Mouse (Mus musculus) heart, embryonic 15.5 days (tissue): Measurements from ENCODE around the gene Pitpnc1. TPM values are rescaled to one million over a fixed set of nuclear protein-coding genes. Genes with fewer than 3 reads are reported as not detected.

Source experiments
- ATAC-seq: fragments of 200-750 bp; cut with Nextera tagmentation; replicated peaks from 2 replicates; pipeline ENCODE4 v1.8.0; 2017; ENCODE audit warnings: low read depth, moderate TSS enrichment; ENCODE audit not compliant: insufficient number of reproducible peaks, insufficient read depth, low FRiP score
- H3K27ac ChIP-seq: fragments of 300-500 bp; sonication (generic); 2 replicates; pipeline ENCODE4 v1.5.1; 2015; ENCODE audit warnings: mild to moderate bottlenecking, inconsistent platforms
- H3K27me3 ChIP-seq: fragments of 300-500 bp; sonication (generic); 2 replicates; pipeline ENCODE4 v1.6.1; 2015; ENCODE audit warnings: inconsistent platforms
- H3K36me3 ChIP-seq: fragments of 300-500 bp; sonication (generic); 2 replicates; pipeline ENCODE4 v1.6.1; 2015; ENCODE audit warnings: mild to moderate bottlenecking, inconsistent platforms
- H3K4me1 ChIP-seq: fragments of 300-500 bp; sonication (generic); replicated peaks from 2 replicates; pipeline ENCODE4 v1.6.1; 2015; ENCODE audit warnings: inconsistent platforms
- H3K4me2 ChIP-seq: fragments of 300-500 bp; sonication (generic); 2 replicates; pipeline ENCODE4 v1.6.1; 2015; ENCODE audit warnings: inconsistent platforms, mild to moderate bottlenecking, moderate library complexity
- H3K4me3 ChIP-seq: fragments of 300-500 bp; sonication (generic); 2 replicates; pipeline ENCODE4 v1.5.1; 2015; ENCODE audit warnings: mild to moderate bottlenecking, inconsistent platforms
- H3K9ac ChIP-seq: fragments of 300-500 bp; sonication (generic); 2 replicates; pipeline ENCODE4 v1.6.1; 2015; ENCODE audit warnings: mild to moderate bottlenecking, inconsistent platforms
- H3K9me3 ChIP-seq: fragments of 300-500 bp; sonication (generic); replicated peaks from 2 replicates; pipeline ENCODE4 v1.6.1; 2016; ENCODE audit warnings: inconsistent platforms
- WGBS: fragments of 180-500 bp; shearing (Covaris S2); methylation state at CpG from one replicate; pipeline ENCODE4 v1.1.7; 2015; ENCODE audit warnings: mixed read lengths; 5-methylcytosine and 5-hydroxymethylcytosine counted together
- polyA plus RNA-seq: library from polyadenylated mRNA; unstranded; fragments of >200 nt; fragmentation: Nextera tagmentation; extraction: Ambion mirVana; gene quantifications from 2 replicates; pipeline ENCODE4 v1.2.1, GENCODE M21; 2015

The Pitpnc1 gene
- polyA plus RNA-seq, 1 experiment from 2014 or later = 18.0 TPM

DNA sequence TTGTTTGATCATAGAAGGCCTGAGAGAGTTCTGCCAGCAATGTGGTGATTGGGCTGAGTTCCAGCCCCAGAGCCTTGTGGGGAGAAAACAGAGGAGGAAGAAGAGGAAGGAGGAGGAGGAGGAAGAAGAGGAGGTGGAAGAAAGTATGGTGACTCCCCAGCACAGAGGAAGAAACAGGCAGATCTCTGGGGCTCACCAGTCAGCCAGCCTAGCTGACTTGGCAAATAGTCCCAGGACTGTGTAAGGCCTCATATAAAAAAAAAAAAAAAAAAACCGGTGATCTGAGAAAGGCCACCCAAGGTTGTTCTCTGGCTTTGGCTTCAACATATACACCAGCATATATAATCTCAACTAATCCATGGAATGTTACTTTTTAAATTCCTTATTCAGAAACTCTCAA, 4.5 kb downstream of the Pitpnc1 start:
- ATAC-seq = no peak
- 25% methylated on average over 1 of the region's 1 CpGs for WGBS
- Histone ChIP-seq H3K9me3 (no peaks in the 10 kb centered on the region), H3K9ac (no peak overlapping the region), H3K27ac (no peak overlapping the region), H3K27me3 (no peaks in the 10 kb centered on the region), H3K4me3 (no peak overlapping the region), H3K4me1 (peaks cover 11% of the 10 kb centered on the region), H3K36me3 (no peaks in the 10 kb centered on the region), H3K4me2 (no peak overlapping the region)

DNA sequence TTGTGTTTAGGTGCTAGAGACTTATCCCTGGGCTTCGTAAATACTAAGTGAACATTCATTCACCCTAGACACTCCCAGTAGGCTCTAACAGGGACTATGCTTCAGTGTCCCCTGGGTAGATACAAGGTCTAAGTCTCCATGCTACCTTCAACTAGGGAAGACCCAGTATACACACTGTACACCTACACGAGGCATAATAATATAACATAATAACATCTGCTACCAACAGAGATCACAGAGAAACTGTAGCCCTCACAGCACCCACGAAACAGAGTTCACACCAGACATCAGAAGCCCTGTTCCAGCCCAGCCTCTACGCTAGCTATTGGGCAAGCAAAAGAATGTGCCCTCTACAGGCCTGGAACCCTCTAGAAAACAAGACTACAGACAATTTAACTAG, 5.5 kb downstream of the Pitpnc1 start:
- Histone ChIP-seq H3K27ac (no peak overlapping the region), H3K9ac (no peak overlapping the region), H3K4me2 (no peak overlapping the region), H3K4me3 (no peak overlapping the region), H3K36me3 (no peaks in the 10 kb centered on the region), H3K9me3 (no peaks in the 10 kb centered on the region), H3K4me1 (peaks cover 8% of the 10 kb centered on the region), H3K27me3 (no peaks in the 10 kb centered on the region)
- 88% methylated on average over 4 of the region's 4 CpGs for WGBS
- ATAC-seq = no peak

DNA sequence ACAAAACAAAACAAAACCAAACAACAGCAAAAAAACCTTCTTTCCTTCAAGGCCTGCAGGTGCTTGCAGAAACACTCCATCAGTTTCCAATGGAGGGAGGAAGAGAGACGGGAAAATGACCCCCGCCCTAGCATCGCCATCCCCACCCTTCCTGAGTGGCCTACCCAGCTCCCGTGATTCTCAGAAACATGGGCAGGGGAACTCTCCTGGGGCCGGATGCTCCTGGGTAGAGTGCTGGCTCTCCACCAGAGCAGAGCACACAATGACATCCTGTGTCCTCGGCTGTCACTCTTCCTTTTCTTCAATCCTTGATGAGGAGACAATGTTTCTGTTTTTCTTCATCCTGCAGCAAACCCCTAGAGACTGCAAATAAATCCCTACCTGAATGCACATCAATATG, 6.4 kb downstream of the Pitpnc1 start:
- no peaks in the 10 kb centered on the region for H3K36me3 ChIP-seq
- no peak for ATAC-seq

DNA sequence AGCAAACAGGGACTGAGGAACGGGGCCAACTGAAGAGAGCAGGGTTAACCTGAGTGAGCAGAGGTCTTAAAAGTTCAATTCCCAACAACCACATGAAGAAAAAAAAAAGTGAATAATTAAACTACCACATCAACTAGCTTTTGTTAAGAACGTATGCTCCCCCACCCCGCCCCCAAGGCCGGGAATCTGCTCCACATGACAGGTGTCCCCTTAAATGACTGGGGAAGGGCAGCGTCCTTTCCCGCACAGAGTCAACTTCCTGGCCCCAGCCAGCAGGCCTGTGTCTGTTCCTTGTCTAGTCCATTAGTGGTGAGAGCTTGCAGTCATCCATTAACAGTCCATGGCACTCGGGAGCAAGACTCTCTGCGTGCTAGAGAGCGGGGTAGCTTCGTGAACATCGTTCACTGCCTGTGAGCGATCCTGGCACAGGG, 7.2 kb downstream of the Pitpnc1 start:
- Histone ChIP-seq H3K9ac (no peak overlapping the region), H3K27ac (no peak overlapping the region), H3K36me3 (no peaks in the 10 kb centered on the region), H3K9me3 (no peaks in the 10 kb centered on the region), H3K4me2 (no peak overlapping the region), H3K4me3 (no peak overlapping the region), H3K4me1 (peaks cover 4% of the 10 kb centered on the region), H3K27me3 (no peaks in the 10 kb centered on the region)
- ATAC-seq = no peak
- 66% methylated on average over 12 of the region's 12 CpGs for WGBS

More for the DNA sequence above, 6.4 kb downstream of the Pitpnc1 start:
- no peak overlapping the region for H3K4me2 ChIP-seq
- no peak overlapping the region for H3K9ac ChIP-seq
- no peak overlapping the region for H3K4me3 ChIP-seq
- no peak overlapping the region for H3K27ac ChIP-seq
- no peaks in the 10 kb centered on the region for H3K27me3 ChIP-seq
- 68% methylated on average over 6 of the region's 6 CpGs for WGBS
- no peaks in the 10 kb centered on the region for H3K9me3 ChIP-seq
- peaks cover 8% of the 10 kb centered on the region for H3K4me1 ChIP-seq

DNA sequence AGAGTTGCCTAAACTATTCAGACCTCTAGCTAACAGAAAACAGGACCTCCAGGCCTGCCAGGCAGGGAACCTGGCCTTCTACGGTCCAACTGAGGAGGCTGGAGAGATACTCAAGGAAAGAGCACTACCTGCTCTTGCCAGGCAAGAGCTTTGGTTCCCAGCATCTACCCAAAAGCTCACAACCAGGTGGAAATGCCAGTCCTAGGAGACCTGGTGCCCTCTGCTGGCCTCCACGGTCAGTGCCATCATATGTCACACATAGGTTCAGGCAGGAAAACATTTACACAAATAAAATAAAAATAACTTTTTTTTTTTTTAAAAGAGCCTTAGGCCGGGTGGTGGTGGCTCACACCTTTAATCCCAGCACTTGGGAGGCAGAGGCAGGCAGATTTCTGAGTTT, 8.0 kb downstream of the Pitpnc1 start:
- Histone ChIP-seq H3K4me2 (no peak overlapping the region), H3K27ac (no peak overlapping the region), H3K36me3 (no peaks in the 10 kb centered on the region), H3K9me3 (no peaks in the 10 kb centered on the region), H3K4me3 (no peak overlapping the region), H3K4me1 (no peaks in the 10 kb centered on the region; the same call in 1 of the 2 replicates), H3K9ac (no peak overlapping the region), H3K27me3 (no peaks in the 10 kb centered on the region)
- ATAC-seq = no peak
- 85% methylated on average over 3 of the region's 3 CpGs for WGBS

DNA sequence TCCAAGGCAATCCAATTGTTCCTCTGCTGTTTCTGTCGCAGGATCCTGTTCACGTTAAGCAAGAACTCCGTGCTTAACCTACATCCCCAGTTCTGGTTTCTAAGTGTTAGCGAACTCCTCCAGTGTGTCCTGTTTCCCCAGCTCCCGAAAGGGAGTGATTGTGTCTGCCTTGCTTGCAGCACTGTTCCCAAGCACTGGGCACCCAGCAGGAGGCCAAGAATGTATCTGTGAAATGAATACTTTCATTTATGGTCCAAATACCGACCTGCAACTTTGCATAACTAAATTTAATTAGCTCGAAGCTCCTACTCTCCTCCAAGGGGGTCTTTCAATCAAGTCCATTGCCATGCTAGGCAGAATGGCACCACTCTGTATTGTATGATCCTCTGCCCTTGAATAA, 10.7 kb downstream of the Pitpnc1 start:
- ATAC-seq = no peak
- no peak overlapping the region for H3K4me2 ChIP-seq
- no peaks in the 10 kb centered on the region for H3K27me3 ChIP-seq
- H3K9me3 ChIP-seq = no peaks in the 10 kb centered on the region
- no peak overlapping the region for H3K27ac ChIP-seq
- no peak overlapping the region for H3K9ac ChIP-seq
- H3K4me3 ChIP-seq = no peak overlapping the region
- H3K4me1 ChIP-seq = peaks cover 4% of the 10 kb centered on the region
- WGBS = 85% methylated on average over 7 of the region's 7 CpGs
- no peaks in the 10 kb centered on the region for H3K36me3 ChIP-seq

DNA sequence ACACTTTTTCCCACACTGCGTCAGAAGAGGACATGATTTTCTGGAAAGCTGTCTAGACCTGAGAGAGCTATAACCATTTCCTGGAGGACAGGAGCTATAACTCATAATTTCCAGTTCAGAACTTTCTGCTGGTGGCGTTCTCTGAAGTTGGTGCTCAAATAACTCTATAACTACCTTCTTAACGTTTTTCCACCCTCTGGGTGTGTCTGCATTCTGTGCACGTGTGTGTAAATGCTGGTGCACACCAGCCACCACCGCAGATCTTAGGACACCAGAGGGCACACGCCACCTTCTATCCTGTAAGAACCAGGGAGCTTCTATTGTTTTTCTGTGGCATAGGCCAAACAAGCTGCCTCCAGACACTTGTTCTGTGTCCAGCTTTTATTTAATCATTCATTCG, 11.5 kb downstream of the Pitpnc1 start:
- Histone ChIP-seq H3K4me3 (no peak overlapping the region), H3K4me2 (no peak overlapping the region), H3K9me3 (no peaks in the 10 kb centered on the region), H3K4me1 (peaks cover 7% of the 10 kb centered on the region), H3K27ac (no peak overlapping the region), H3K27me3 (no peaks in the 10 kb centered on the region), H3K36me3 (no peaks in the 10 kb centered on the region), H3K9ac (no peak overlapping the region)
- 71% methylated on average over 7 of the region's 7 CpGs for WGBS
- ATAC-seq = no peak

DNA sequence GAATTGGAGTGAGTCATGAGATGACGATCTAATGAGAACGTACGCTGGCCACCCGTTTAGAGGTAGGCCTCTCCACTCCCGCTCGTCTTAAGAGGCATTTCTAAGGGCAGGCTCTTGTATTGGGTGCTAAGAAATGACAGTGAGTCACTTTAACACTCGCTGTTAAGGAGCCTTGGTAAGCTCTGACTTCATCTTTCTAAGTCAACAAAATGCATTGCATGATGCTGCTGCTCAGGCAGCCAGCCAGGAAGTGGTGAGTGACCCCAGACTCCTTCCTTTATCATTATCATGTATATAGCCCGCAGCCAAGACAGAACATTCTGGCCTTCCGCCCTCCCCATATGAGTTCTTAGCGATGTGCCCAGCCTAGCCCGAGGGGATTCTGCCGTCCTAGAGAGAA, 12.2 kb downstream of the Pitpnc1 start:
- H3K9ac ChIP-seq = no peak overlapping the region
- H3K27ac ChIP-seq = no peak overlapping the region
- peaks cover 7% of the 10 kb centered on the region for H3K4me1 ChIP-seq
- no peaks in the 10 kb centered on the region for H3K36me3 ChIP-seq
- ATAC-seq = no peak
- H3K9me3 ChIP-seq = no peaks in the 10 kb centered on the region
- WGBS = 63% methylated on average over 12 of the region's 12 CpGs
- no peak overlapping the region for H3K4me3 ChIP-seq
- H3K4me2 ChIP-seq = no peak overlapping the region
- H3K27me3 ChIP-seq = no peaks in the 10 kb centered on the region

DNA sequence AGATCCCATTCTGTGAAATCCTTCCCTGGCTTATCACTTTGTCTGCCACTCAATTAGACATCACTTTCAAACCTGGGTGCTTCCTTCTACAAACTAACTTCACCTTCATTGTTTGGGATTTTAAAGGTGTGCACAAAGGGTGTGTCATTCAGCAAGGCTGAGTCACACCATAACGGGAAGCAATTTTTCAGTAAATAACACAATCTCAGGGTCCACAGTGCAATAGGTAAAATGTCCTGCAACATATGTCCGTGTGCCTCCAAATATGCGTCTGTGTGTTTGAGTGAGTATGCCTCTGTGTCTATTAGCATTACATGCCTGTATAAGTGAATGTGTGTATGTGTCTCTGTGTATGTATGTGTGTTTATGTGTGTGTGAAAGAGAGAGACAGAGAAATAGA, 13.2 kb downstream of the Pitpnc1 start:
- H3K9me3 ChIP-seq = no peaks in the 10 kb centered on the region
- peaks cover 7% of the 10 kb centered on the region for H3K4me1 ChIP-seq
- H3K4me2 ChIP-seq = no peak overlapping the region
- no peak overlapping the region for H3K4me3 ChIP-seq
- no peaks in the 10 kb centered on the region for H3K36me3 ChIP-seq
- no peak for ATAC-seq
- no peak overlapping the region for H3K27ac ChIP-seq
- 90% methylated on average over 3 of the region's 3 CpGs for WGBS
- H3K27me3 ChIP-seq = no peaks in the 10 kb centered on the region
- no peak overlapping the region for H3K9ac ChIP-seq

DNA sequence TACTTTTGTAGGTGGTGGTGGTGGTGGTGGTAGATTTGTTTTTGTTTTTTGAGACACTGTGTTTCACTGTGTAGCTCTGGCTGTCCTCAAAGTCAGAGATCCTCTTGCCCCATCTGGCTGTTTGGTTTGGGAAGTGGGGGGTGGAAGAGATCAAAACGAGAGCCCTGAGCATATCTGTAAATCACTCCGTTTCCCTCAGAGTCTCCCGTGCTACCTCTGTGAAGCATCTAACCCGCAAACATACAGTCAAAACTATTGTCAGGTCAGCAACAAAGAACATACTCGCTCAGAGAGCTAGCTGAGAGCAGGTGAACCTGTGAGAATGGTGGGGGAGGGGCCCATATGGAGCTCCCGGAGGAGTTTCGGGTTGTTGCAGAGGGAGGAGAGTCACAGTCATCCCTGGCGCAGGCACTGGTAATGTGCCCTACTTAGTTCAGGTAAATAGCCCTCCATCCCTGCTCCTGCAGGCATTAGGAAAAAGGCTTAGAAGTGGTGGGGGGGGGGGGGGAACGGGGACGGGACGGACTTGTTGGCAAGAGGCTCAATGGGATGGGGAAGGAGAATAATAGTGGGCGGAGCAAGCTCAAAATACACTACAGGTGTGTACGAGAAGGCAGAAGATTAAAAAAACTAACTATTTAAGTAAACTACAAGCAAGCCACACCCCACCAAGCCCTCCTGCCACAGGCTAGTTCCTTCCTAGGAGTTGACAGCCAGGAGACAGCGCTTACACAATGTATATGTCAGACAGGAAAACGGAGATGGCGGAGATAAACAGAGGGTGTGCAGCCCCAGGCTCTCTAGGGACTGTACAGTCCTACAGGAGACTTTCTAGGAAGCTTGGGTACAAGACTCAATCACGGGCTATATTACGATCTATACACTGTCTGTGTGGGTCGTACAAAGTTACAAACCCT, 15.7 kb downstream of the Pitpnc1 start:
- no peaks in the 10 kb centered on the region for H3K9me3 ChIP-seq
- no peak overlapping the region for H3K27ac ChIP-seq
- peak overlapping the region; percentile 21; the same call in 1 of the 2 replicates for H3K4me2 ChIP-seq
- H3K9ac ChIP-seq = no peak overlapping the region
- no peaks in the 10 kb centered on the region for H3K27me3 ChIP-seq
- H3K36me3 ChIP-seq = no peaks in the 10 kb centered on the region
- H3K4me1 ChIP-seq = peaks cover 25% of the 10 kb centered on the region
- no peak for ATAC-seq
- 45% methylated on average over 19 of the region's 19 CpGs for WGBS
- no peak overlapping the region for H3K4me3 ChIP-seq

DNA sequence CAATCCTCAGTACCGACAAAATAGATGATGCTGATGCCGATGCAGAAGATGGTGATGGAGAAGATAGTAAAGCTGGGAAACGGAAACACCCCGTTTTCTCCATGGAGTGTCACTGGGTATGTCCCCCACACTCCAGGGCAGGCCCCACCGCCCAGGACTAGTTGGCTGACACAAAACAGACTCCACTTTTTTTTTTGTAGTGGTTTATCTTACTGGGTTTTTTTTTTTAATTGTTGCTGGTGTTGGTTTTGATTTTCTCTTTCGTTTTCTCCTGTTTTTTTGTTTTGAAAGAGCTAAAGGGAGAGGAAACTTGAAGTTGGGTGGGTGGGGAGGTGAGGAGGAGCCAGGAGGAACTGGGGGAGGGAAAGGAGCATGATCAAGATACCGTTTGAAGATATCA, 18.4 kb downstream of the Pitpnc1 start:
- H3K9me3 ChIP-seq = no peaks in the 10 kb centered on the region
- H3K4me3 ChIP-seq = no peak overlapping the region
- H3K4me1 ChIP-seq = peaks cover 40% of the 10 kb centered on the region
- no peaks in the 10 kb centered on the region for H3K27me3 ChIP-seq
- H3K9ac ChIP-seq = no peak overlapping the region
- 82% methylated on average over 7 of the region's 7 CpGs for WGBS
- H3K27ac ChIP-seq = no peak overlapping the region
- no peak for ATAC-seq
- no peaks in the 10 kb centered on the region for H3K36me3 ChIP-seq
- H3K4me2 ChIP-seq = no peak overlapping the region

DNA sequence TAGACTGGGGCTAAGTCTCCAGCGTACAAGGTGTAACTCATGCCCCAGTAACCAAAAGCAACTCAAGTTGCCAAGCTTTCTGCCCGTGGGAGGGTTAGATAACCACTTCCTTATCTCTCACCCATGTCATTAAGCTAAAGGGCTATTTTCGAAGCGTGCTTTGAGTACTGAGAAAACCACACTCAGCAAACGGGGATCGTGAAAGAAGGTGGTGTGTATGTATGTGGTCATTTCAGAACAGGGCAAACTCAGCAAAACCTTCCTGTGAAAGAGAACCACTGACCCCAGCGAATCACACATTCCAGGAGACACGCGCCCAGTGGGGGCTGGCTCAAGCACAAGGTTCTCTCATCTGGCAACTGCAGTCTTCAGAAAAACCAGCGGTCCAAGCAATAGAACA, 19.4 kb downstream of the Pitpnc1 start:
- no peak overlapping the region for H3K4me3 ChIP-seq
- H3K4me2 ChIP-seq = peak overlapping the region; percentile 38
- H3K27me3 ChIP-seq = no peaks in the 10 kb centered on the region

More for the DNA sequence above, 19.4 kb downstream of the Pitpnc1 start:
- Histone ChIP-seq H3K9me3 (no peaks in the 10 kb centered on the region), H3K27ac (peak overlapping the region; percentile 56), H3K9ac (no peak overlapping the region), H3K36me3 (no peaks in the 10 kb centered on the region), H3K4me1 (peaks cover 46% of the 10 kb centered on the region)
- WGBS = 18% methylated on average over 10 of the region's 10 CpGs
- peak; percentile 39; the same call in 1 of the 2 replicates for ATAC-seq
